Mouse (Mus musculus) fat pad, adult 2 months (tissue): ENCODE measurements around the gene Cldn7.
A peak's percentile ranks its signal among the peaks of the same experiment; 100 is the strongest.

Experiments
- DNase-seq: peaks from one replicate; pipeline ENCODE4 v3.0.0-alpha.2; 2011; ENCODE audit warnings: low read depth, low spot score; ENCODE audit errors: extremely low read depth

The Cldn7 gene

GRCm38 (mm10) chr11:69989949-69990348 lies 25.4 kb downstream of the Cldn7 start:
- no peak for DNase-seq

GRCm38 (mm10) chr11:69990850-69991691 lies 26.5 kb downstream of the Cldn7 start, which contains the start of gene Gabarap:
Gene Gabarap, plus strand, starts transcription at chr11:69991143.
- peak; percentile 80 for DNase-seq

DNA sequence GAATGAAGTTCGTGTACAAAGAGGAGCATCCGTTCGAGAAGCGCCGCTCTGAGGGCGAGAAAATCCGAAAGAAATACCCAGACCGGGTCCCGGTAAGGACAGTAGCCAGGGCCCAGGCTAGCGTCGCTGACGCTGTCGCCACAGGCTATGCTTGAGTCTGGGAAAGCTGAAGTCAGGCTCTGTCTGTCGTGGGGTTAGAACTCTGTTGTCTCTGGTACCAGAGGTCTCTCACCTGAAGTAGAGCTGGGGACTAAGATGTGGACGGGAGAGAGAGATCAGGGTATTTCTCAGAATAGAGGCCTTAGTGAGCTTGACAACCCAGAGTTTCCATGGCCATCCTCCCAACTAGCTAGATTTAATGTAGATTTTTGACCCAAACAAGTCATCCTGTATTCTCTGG lies 27.1 kb downstream of the Cldn7 start:
- DNase-seq, result no peak

GRCm38 (mm10) chr11:69992396-69992795 lies 27.8 kb downstream of the Cldn7 start:
- DNase-seq, result peak; percentile 34

GRCm38 (mm10) chr11:69992932-69993331 lies 28.4 kb downstream of the Cldn7 start:
- DNase-seq, result no peak

DNA sequence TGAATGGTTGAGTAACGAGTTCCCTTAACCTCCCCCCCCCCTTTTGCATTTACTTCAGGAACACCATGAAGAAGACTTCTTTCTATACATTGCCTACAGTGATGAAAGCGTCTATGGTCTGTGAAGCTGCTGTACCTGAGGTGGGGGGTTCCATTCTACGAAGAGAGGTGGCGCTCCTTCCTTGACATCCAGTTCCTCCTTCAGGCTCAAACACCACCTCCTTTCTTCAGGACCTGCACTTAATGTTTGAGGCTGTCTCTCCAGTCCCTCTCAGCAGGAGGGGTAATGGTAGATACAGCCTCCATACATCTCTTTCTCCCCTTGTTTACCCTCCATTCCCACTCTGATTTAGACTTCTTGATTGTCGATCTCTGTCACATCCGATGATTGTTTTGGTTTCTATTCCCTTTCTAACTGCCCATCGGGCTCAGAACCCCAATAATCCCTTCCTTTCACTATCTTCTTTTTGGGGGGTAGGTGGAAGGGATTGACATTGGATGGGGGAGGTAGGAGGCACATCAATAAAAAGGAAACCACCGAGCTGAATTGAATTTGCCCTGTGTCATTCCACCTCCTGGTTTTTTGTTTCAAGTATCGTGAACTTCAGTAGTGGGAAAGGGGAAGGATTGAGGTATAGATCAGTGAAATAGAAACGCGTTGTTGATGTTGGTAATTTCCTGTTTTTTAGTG lies 30.0 kb downstream of the Cldn7 start:
- DNase-seq, result no peak

DNA sequence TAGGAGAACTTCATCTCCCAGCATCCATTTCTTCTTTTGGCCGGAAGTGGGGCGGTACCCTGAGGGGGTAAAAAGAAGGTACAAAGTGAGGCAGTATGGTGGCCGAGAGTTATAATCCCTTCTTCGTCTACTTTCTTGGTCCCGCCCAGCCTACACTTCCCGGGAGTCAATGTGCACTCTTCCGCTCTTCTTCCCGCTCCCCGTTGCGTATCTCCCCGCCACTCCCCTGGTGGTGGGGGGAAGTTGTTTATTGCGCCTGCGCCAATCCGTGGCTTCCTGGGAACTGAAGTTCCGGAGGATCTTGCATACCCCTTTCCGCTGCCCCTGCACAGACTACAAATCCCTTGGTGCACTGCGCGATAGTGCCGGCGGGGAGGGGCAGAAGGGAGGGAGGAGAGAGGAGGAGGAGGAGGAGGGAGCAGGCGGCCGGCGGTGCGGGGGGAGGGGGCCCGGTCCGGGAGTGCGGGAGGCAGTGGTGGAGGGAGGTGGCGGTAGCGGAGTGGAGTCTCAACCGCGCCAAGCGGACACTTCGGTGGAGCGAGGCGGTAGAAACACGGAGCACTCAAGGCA lies 30.9 kb downstream of the Cldn7 start, which contains the start of gene Phf23:
Phf23 (plus strand) TSS at position 387 of the 570 bp plus-strand sequence.
- peak; percentile 93 for DNase-seq

DNA sequence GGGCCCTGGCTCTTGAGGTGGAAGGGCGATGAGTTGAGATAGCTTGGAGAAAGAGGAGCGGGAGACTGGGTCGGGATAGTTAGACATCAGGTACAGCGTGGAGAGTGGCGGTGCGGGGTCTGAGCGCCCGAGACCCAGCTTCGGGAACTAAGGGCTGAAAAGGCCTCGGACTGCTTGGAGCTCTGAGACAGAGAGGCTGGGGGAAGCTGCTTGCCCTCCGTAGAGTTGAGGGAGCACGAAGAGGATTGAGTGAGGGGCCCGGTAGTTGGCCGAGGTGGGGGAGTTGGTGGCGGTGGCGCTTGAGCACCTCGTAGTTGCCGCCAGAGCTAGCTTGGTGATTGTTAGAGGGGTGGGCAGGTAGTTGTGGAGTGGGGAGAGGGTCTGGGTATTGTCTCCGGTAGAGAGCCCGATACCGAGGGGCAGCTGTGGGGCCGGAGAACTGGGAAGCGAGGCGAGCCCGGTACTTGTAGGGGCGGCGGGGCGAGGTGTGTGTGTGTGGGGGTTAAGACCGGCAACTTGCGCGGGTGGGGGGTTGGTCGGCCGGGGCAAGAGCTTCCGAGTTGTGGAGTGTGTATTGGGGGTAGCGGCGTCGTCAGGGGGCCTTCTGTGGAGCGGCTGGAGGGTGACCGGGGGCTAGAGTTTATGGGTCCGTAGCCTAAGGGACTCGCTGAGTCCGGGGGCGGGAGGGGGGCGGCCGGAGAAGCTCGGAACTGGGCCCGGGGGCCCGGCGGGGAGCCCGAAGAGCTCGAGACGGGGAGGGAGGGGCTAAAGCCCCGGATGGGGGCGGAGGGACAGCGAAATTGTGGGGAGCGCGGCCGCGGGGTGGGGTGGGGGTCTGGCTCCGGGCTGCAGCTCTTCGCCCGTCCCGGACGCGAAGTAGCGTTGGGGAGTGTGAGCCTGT lies 31.8 kb downstream of the Cldn7 start:
- DNase-seq, result no peak

- no peak for DNase-seq
Observed at GRCm38 (mm10) chr11:69997070-69997509, 32.5 kb downstream of the Cldn7 start.

DNA sequence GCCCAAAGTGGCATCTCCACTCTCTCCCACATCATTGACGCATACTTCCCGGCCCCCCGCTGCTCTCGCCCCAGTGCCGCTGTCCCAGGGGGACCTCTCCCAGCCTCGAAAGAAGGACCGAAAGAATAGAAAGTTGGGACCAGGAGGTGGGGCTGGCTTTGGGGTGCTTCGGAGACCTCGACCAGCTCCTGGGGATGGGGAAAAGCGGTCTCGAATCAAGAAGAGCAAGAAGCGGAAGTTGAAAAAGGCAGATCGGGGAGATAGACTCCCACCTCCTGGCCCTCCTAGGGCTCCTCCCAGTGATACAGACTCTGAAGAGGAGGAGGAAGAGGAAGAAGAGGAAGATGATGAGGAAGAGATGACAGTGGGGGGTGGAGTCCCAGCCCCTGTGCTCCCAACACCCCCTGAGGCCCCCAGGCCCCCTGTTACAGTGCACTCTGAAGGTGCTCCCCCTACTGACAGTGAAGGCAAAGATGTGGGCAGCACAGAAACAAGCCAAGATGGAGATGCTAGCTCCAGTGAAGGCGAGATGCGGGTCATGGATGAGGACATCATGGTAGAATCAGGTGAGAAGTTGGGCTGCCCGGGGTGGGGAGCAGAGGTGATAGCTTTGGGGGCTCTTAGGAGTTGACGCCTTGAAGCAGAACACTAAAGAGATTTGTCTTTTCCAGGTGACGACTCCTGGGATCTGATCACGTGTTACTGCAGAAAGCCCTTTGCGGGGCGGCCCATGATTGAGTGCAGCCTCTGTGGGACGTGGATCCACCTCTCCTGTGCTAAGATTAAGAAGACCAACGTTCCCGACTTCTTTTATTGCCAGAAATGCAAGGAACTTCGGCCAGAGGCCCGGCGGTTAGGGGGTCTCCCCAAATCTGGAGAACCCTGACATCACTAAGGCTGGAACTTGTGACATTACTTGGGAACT lies 34.2 kb downstream of the Cldn7 start:
- no peak for DNase-seq

GRCm38 (mm10) chr11:69999666-70000065 lies 35.1 kb downstream of the Cldn7 start:
- DNase-seq, result no peak

GRCm38 (mm10) chr11:70000396-70000898 lies 35.9 kb downstream of the Cldn7 start, which contains the start of gene Dvl2:
Gene Dvl2, plus strand, starts transcription at chr11:70000595.
- DNase-seq, result peak; percentile 72

GRCm38 (mm10) chr11:70001159-70001558 lies 36.6 kb downstream of the Cldn7 start:
- DNase-seq, result no peak

- DNase-seq, result no peak
Observed at GRCm38 (mm10) chr11:70001865-70002264, 37.3 kb downstream of the Cldn7 start.

- DNase-seq, result no peak
Observed at GRCm38 (mm10) chr11:70002471-70002870, 37.9 kb downstream of the Cldn7 start.

- no peak for DNase-seq
Observed at GRCm38 (mm10) chr11:70005521-70005920, 40.9 kb downstream of the Cldn7 start.

DNA sequence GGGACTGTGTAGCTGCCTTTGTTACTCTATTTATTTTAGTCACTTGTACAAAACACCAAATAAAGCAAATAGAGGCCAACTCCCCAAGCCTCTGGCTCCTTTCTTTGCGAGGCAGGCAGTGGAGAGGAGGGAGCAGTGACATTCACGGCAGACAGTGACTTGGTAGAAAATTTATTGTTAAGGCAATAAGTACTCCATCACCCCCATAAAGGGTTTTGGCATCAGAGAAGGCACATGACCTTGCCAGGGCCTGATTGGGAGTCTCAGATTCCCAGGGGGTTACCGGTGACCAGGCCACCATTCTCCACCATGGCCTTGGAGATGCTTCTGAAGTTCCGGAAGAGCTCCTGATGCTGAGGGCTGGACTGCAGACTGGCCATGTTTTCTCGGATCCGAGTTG lies 45.5 kb downstream of the Cldn7 start:
- no peak for DNase-seq

DNA sequence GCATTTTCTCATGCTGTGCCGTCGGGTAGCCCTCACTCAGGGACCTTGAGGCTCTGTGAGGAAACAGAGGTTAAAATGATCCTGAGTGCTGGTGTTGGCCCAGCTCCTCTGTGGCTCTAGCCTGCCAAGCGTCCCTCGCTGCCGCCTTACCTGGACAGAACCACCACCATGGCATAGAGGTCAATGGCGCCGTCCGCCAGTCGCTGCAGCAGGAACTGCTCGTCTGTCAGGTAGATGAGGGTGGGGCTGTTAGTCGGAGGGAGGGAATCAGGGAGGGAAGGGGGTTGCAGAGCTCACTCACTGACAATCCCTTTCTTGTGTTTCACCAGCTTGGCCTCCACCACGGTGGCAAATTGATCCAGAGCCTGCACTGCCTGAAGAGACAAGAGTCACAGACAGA lies 46.0 kb downstream of the Cldn7 start:
- DNase-seq, result no peak

DNA sequence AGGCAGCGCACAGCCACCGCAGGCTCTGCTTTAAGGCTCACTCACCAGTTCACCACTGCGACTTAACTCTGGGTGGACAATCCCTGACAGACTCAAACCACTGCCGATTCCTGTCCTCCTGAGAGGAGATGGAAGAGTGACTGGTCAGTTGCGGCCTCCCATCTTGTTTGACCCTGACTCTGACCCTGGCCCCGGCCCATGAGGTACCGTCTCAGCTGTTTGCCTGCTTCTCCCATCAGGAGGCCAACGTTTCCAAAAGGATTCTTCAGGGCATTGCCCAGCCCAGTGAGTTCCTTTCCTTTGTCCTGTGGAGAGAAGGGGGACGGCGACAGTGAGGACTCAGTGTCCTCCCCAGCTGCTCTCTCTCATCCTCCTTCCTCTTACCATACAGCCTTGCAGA lies 46.4 kb downstream of the Cldn7 start:
- no peak for DNase-seq
